Mouse (Mus musculus): ENCODE measurements around the gene Clps. TPM values are rescaled to one million over a fixed set of nuclear protein-coding genes. Genes with fewer than 3 reads are reported as not detected.

The Clps gene
- polyA plus RNA-seq, 1 experiment from 2014 or later: 0.31 TPM

DNA sequence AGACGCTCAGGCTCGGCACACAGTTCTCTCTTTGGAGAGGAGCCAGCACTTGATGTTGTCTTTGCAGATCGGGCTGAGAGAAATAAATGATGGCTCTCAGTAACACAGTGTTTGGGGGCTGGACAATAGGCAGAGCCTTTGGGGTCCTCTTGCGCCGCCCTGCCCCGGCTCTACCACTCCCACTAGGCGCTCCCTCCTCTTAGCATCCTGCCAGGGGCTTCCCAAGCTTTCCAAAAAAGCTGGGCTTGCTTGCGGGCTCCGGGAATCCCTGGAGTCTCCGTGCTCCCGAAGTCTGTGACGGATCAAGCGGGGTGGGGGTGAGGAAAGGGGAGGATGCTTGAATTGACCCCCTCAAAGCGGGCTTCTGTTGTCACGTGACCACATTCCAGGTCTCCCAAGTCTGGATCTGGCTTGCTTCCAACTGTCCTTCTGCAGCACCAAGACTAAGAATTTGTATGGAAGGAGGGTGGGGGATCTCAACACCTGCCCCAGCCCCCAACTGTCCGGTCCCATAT lies 43.1 kb downstream of the Clps start, which contains the start of gene Fkbp5:
Gene Fkbp5 (minus strand): TSS at position 87 of the 515 bp plus-strand sequence.
- H3K27me3 ChIP-seq (replicated peaks): peaks cover 49% of the 10 kb centered on the region
- H3K9me3 ChIP-seq (replicated peaks): no peaks in the 10 kb centered on the region
- ATAC-seq (ENCODE audit: insufficient number of reproducible peaks, low FRiP score): no peak
- H3K4me1 ChIP-seq (replicated peaks): peaks cover 25% of the 10 kb centered on the region; the same call in 1 of the 2 replicates
- WGBS: 5% methylated on average over 16 of the region's 16 CpGs
- peak within 1 kb of the TSS; percentile 44 for H3K4me3 ChIP-seq
- H3K9ac ChIP-seq: peak within 1 kb of the TSS; percentile 55; the same call in 1 of the 2 replicates
- no peaks in the 10 kb centered on the region for H3K36me3 ChIP-seq
- H3K27ac ChIP-seq (ENCODE audit: poor library complexity, severe bottlenecking): no peak within 1 kb of the TSS
- H3K4me2 ChIP-seq: peak within 1 kb of the TSS; percentile 83

- Histone ChIP-seq H3K27me3 (replicated peaks) (peaks cover 49% of the 10 kb centered on the region), H3K27ac (ENCODE audit: poor library complexity, severe bottlenecking) (no peak overlapping the region), H3K4me3 (no peak overlapping the region), H3K4me1 (replicated peaks) (peaks cover 25% of the 10 kb centered on the region; the same call in 1 of the 2 replicates), H3K4me2 (no peak overlapping the region), H3K9me3 (replicated peaks) (no peaks in the 10 kb centered on the region), H3K36me3 (no peaks in the 10 kb centered on the region), H3K9ac (no peak overlapping the region)
- ATAC-seq (ENCODE audit: insufficient number of reproducible peaks, low FRiP score): no peak
- whole genome bisulfite sequencing: 53% methylated on average over 4 of the region's 4 CpGs
Measured at GRCm38 (mm10) chr17:28516881-28517280, 43.7 kb downstream of the Clps start.

- no peak overlapping the region for H3K9ac ChIP-seq
- 55% methylated on average over 10 of the region's 10 CpGs for WGBS
- H3K36me3 ChIP-seq: no peaks in the 10 kb centered on the region
- ATAC-seq (ENCODE audit: insufficient number of reproducible peaks, low FRiP score): no peak
- H3K4me1 ChIP-seq (replicated peaks): peaks cover 35% of the 10 kb centered on the region
- H3K4me3 ChIP-seq: no peak overlapping the region
- peaks cover 38% of the 10 kb centered on the region for H3K27me3 ChIP-seq (replicated peaks)
- H3K9me3 ChIP-seq (replicated peaks): no peaks in the 10 kb centered on the region
- H3K4me2 ChIP-seq: no peak overlapping the region
- no peak overlapping the region for H3K27ac ChIP-seq (ENCODE audit: poor library complexity, severe bottlenecking)
Measured at GRCm38 (mm10) chr17:28515431-28516341, 44.9 kb downstream of the Clps start.

DNA sequence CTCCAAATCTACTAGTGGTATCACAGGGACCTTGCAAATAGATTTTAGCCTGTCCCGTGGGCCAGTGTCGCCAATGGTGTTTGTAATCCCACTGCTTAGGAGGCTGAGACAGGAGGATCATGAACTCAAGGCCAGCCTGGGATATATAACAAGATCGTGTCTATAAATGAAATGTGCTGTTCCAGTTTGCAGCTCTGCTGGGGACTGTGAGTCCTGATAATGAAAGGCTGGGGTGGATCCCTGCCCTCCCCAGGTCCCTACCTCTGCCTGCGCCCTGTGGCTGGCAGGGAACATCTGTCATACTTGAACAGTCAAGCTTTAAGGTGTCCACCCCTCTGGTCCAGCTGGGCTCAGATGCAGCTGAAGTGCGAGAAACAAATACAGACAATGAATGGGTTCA lies 46.0 kb downstream of the Clps start:
- Histone ChIP-seq H3K4me2 (no peak overlapping the region), H3K36me3 (no peaks in the 10 kb centered on the region), H3K4me3 (no peak overlapping the region), H3K27ac (ENCODE audit: poor library complexity, severe bottlenecking) (no peak overlapping the region), H3K9ac (no peak overlapping the region), H3K9me3 (replicated peaks) (no peaks in the 10 kb centered on the region), H3K4me1 (replicated peaks) (peaks cover 40% of the 10 kb centered on the region), H3K27me3 (replicated peaks) (peaks cover 28% of the 10 kb centered on the region)
- ATAC-seq (ENCODE audit: insufficient number of reproducible peaks, low FRiP score): no peak
- 70% methylated on average over 5 of the region's 5 CpGs for WGBS

GRCm38 (mm10) chr17:28513844-28514243 lies 46.7 kb downstream of the Clps start:
- Histone ChIP-seq H3K27ac (ENCODE audit: poor library complexity, severe bottlenecking) (no peak overlapping the region), H3K4me3 (no peak overlapping the region), H3K9ac (no peak overlapping the region), H3K4me2 (no peak overlapping the region), H3K36me3 (no peaks in the 10 kb centered on the region), H3K9me3 (replicated peaks) (no peaks in the 10 kb centered on the region), H3K27me3 (replicated peaks) (peaks cover 23% of the 10 kb centered on the region), H3K4me1 (replicated peaks) (peaks cover 40% of the 10 kb centered on the region)
- no peak for ATAC-seq (ENCODE audit: insufficient number of reproducible peaks, low FRiP score)
- 54% methylated on average over 7 of the region's 7 CpGs for WGBS

GRCm38 (mm10) chr17:28513337-28513736 lies 47.2 kb downstream of the Clps start:
- Histone ChIP-seq H3K9me3 (replicated peaks) (no peaks in the 10 kb centered on the region), H3K4me1 (replicated peaks) (peaks cover 38% of the 10 kb centered on the region), H3K27ac (ENCODE audit: poor library complexity, severe bottlenecking) (no peak overlapping the region), H3K4me3 (no peak overlapping the region), H3K9ac (no peak overlapping the region), H3K4me2 (no peak overlapping the region), H3K36me3 (no peaks in the 10 kb centered on the region), H3K27me3 (replicated peaks) (peaks cover 20% of the 10 kb centered on the region; the same call in 1 of the 2 replicates)
- 69% methylated on average over 1 of the region's 1 CpGs for WGBS
- no peak for ATAC-seq (ENCODE audit: insufficient number of reproducible peaks, low FRiP score)

DNA sequence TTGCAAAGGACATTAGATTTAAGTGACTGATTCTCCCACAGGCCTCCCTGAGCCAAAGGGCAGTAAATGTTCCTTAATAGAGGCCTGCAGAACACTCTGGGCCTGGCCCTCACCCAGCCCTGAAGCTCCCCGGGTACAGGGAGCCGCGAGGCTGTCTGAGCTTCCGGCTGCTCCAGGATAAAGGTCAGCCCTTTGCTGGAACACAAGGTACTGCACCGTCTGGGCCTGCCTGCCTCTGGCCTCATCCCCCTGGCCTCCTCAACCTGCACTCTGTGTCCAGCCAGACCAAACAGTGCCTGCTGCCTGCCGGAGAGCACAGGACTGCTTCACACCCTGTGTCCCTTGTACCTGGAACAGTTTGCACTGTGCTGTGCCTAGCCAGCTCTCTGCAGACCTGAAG lies 47.9 kb downstream of the Clps start:
- Histone ChIP-seq H3K4me1 (replicated peaks) (peaks cover 33% of the 10 kb centered on the region), H3K27me3 (replicated peaks) (peaks cover 20% of the 10 kb centered on the region; the same call in 1 of the 2 replicates), H3K9ac (peak overlapping the region; percentile 18; the same call in 1 of the 2 replicates), H3K36me3 (no peaks in the 10 kb centered on the region), H3K9me3 (replicated peaks) (no peaks in the 10 kb centered on the region), H3K27ac (ENCODE audit: poor library complexity, severe bottlenecking) (no peak overlapping the region), H3K4me3 (no peak overlapping the region), H3K4me2 (no peak overlapping the region)
- 53% methylated on average over 6 of the region's 6 CpGs for WGBS
- no peak for ATAC-seq (ENCODE audit: insufficient number of reproducible peaks, low FRiP score)

- Histone ChIP-seq H3K4me2 (peak overlapping the region; percentile 67; the same call in 1 of the 2 replicates), H3K27me3 (replicated peaks) (peaks cover 20% of the 10 kb centered on the region; the same call in 1 of the 2 replicates), H3K36me3 (no peaks in the 10 kb centered on the region), H3K9ac (no peak overlapping the region), H3K27ac (ENCODE audit: poor library complexity, severe bottlenecking) (no peak overlapping the region), H3K9me3 (replicated peaks) (no peaks in the 10 kb centered on the region), H3K4me3 (no peak overlapping the region), H3K4me1 (replicated peaks) (peaks cover 37% of the 10 kb centered on the region)
- no peak for ATAC-seq (ENCODE audit: insufficient number of reproducible peaks, low FRiP score)
- 30% methylated on average over 9 of the region's 9 CpGs for WGBS
Measured at GRCm38 (mm10) chr17:28511616-28512541, 48.7 kb downstream of the Clps start.

GRCm38 (mm10) chr17:28510445-28511342 lies 49.9 kb downstream of the Clps start:
- Histone ChIP-seq H3K4me1 (replicated peaks) (peaks cover 37% of the 10 kb centered on the region), H3K36me3 (no peaks in the 10 kb centered on the region), H3K9ac (peak overlapping the region; percentile 30; the same call in 1 of the 2 replicates), H3K9me3 (replicated peaks) (no peaks in the 10 kb centered on the region), H3K4me3 (peak overlapping the region; percentile 33), H3K4me2 (peak overlapping the region; percentile 67), H3K27me3 (replicated peaks) (0 out of 2 replicates have a peak, but pooled peaks cover 14% of the 10 kb centered on the region), H3K27ac (ENCODE audit: poor library complexity, severe bottlenecking) (no peak overlapping the region)
- WGBS: 6% methylated on average over 26 of the region's 28 CpGs
- ATAC-seq (ENCODE audit: insufficient number of reproducible peaks, low FRiP score): no peak

All from heart, embryonic 12.5 days (tissue).